Mouse (Mus musculus) liver, embryonic 14.5 days (tissue): ENCODE results near the gene Mctp1. TPM values are rescaled to one million over a fixed set of nuclear protein-coding genes. Genes with fewer than 3 reads are reported as not detected.
"Not testable (repeated sequence)": the region's sequence is repeated elsewhere in the genome, so short reads cannot be mapped to it uniquely, and the experiment has no call there.

Experiments
- ATAC-seq: fragments of 200-750 bp; cut with Nextera tagmentation; 2 replicates; pipeline ENCODE4 v1.8.0; 2017; ENCODE audit warnings: moderate number of reproducible peaks, mild to moderate bottlenecking, moderate library complexity; ENCODE audit not compliant: insufficient read depth
- DNase-seq, 3 experiments: peaks; one replicate each; pipeline ENCODE4 v3.0.0-alpha.2; 2012 to 2013; ENCODE audit warnings: low read depth in 3 of 3, low spot score in 3 of 3
- H3K27ac ChIP-seq: fragments of 300-500 bp; sonication (generic); 2 replicates; pipeline ENCODE4 v1.5.1; 2014; ENCODE audit warnings: moderate library complexity, mild to moderate bottlenecking, control low read depth, inconsistent platforms
- H3K27me3 ChIP-seq: fragments of 300-500 bp; sonication (generic); 2 replicates; pipeline ENCODE4 v1.6.1; 2014; ENCODE audit warnings: mild to moderate bottlenecking, low read length, moderate library complexity; ENCODE audit not compliant: control insufficient read depth, insufficient read depth
- H3K36me3 ChIP-seq: fragments of 300-500 bp; sonication (generic); replicated peaks from 2 replicates; pipeline ENCODE4 v1.6.1; 2014; ENCODE audit warnings: low read depth; ENCODE audit not compliant: control insufficient read depth, insufficient read depth
- H3K4me1 ChIP-seq, 2 experiments: fragments of 200-500 bp in 1 of 2; fragments of 300-500 bp in 1 of 2; sonication (generic) in 1 of 2; replicated peaks; 2 replicates each; pipeline ENCODE4 v1.6.1; 2012 to 2014; ENCODE audit warnings: antibody characterized with exemption in 1 of 2, inconsistent platforms in 1 of 2, low read length in 1 of 2; ENCODE audit not compliant: control insufficient read depth in 2 of 2, insufficient read depth in 2 of 2
- H3K4me2 ChIP-seq: fragments of 300-500 bp; sonication (generic); 2 replicates; pipeline ENCODE4 v1.6.1; 2014; ENCODE audit warnings: low read depth, mild to moderate bottlenecking, control low read depth, moderate library complexity
- H3K4me3 ChIP-seq, 2 experiments: fragments of 200-500 bp in 1 of 2; fragments of 300-500 bp in 1 of 2; sonication (generic) in 1 of 2; 2 replicates each; pipeline ENCODE4 v1.5.1; 2012 to 2014; ENCODE audit warnings: low read depth in 2 of 2, low read length in 2 of 2, mild to moderate bottlenecking in 2 of 2, control low read depth in 1 of 2, inconsistent platforms in 1 of 2, moderate library complexity in 1 of 2; ENCODE audit not compliant: insufficient read depth in 1 of 2
- H3K9ac ChIP-seq: fragments of 300-500 bp; sonication (generic); replicated peaks from 2 replicates; pipeline ENCODE4 v1.6.1; 2014; ENCODE audit warnings: mild to moderate bottlenecking, control low read depth, moderate library complexity
- H3K9me3 ChIP-seq: fragments of 300-500 bp; sonication (generic); 2 replicates; pipeline ENCODE4 v1.6.1; 2016; ENCODE audit warnings: low read length, mixed read lengths; ENCODE audit not compliant: control insufficient read depth
- CTCF ChIP-seq: IDR thresholded peaks from 2 replicates; pipeline ENCODE4 v1.5.1; 2016; ENCODE audit warnings: antibody characterized with exemption, low read depth, control low read depth
- EP300 ChIP-seq: IDR thresholded peaks from 2 replicates; pipeline ENCODE4 v1.6.1; 2016; ENCODE audit warnings: antibody characterized with exemption, low read depth
- WGBS: fragments of 180-500 bp; shearing (Covaris S2); extraction: QIAGEN DNeasy Blood & Tissue Kit; methylation state at CpG from one replicate; pipeline ENCODE4 v1.1.7; 2014; ENCODE audit not compliant: insufficient replicate concordance; 5-methylcytosine and 5-hydroxymethylcytosine counted together
- polyA plus RNA-seq, 2 experiments: library from polyadenylated mRNA; depleted of rRNA in 1 of 2; stranded (reverse) in 1 of 2; unstranded in 1 of 2; fragments of >200 nt; fragmentation: Nextera tagmentation in 1 of 2; extraction: Ambion mirVana in 1 of 2; gene quantifications; 2 replicates each; pipeline versions ENCODE4 v1.2.1 to v1.2.3; 2012 to 2014

The Mctp1 gene
- polyA plus RNA-seq, 2 experiments: 0.50 to 0.99 TPM

- WGBS: 31% methylated on average over 1 of the region's 1 CpGs
- H3K36me3 ChIP-seq: no peaks in the 10 kb centered on the region
- H3K4me1 ChIP-seq: peaks cover 0 to 2% of the 10 kb centered on the region in 2 experiments; a peak in 1 of 4 replicates
- H3K4me2 ChIP-seq: no peak overlapping the region
- no peak for ATAC-seq
- H3K9ac ChIP-seq: no peak overlapping the region
- no peak for TF ChIP-seq CTCF
- TF ChIP-seq EP300: no peak
- no peaks in the 10 kb centered on the region for H3K9me3 ChIP-seq
- no peaks in the 10 kb centered on the region for H3K27me3 ChIP-seq
- DNase-seq: no peak
- no peak overlapping the region for H3K27ac ChIP-seq
- no peak overlapping the region for H3K4me3 ChIP-seq
These were observed 61.7 kb downstream of the Mctp1 start for GRCm38 (mm10) chr13:76446059-76446458.

GRCm38 (mm10) chr13:76447528-76447927 lies 63.2 kb downstream of the Mctp1 start:
- H3K27me3 ChIP-seq: no peaks in the 10 kb centered on the region
- H3K4me3 ChIP-seq: no peak overlapping the region
- no peak for ATAC-seq
- WGBS: 40% methylated on average over 1 of the region's 1 CpGs
- no peak overlapping the region for H3K27ac ChIP-seq
- H3K4me2 ChIP-seq: no peak overlapping the region
- H3K4me1 ChIP-seq: peaks cover 0 to 2% of the 10 kb centered on the region in 2 experiments; a peak in 1 of 4 replicates
- no peaks in the 10 kb centered on the region for H3K36me3 ChIP-seq
- no peak overlapping the region for H3K9ac ChIP-seq
- TF ChIP-seq CTCF: no peak
- H3K9me3 ChIP-seq: no peaks in the 10 kb centered on the region
- DNase-seq: no peak

DNA sequence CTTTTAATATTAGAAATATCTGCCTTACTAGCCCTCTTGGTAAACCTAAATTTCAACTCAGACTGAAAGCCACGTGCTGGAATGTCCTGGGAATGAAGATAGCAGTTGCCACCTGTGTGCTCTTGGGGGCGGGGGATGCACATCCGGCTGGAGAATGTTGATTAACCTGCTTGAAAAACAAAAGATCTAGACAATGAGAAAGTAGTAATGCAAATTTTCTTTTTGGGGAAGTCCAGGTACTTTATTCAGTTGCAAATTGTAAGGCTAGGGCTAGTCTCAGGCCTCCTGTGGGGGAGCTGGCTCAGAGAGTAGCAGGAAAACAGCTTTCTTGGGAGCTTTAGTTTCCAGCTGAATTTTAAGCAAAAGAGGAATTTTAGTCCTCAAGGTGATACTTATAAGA lies 67.2 kb downstream of the Mctp1 start:
- not testable (repeated sequence) for H3K27ac ChIP-seq, DNase-seq, H3K9ac ChIP-seq, H3K4me1 ChIP-seq, H3K9me3 ChIP-seq, ATAC-seq, H3K4me2 ChIP-seq, H3K27me3 ChIP-seq, H3K4me3 ChIP-seq, H3K36me3 ChIP-seq
- WGBS: 62% methylated on average over 3 of the region's 3 CpGs

- Histone ChIP-seq H3K4me3 (no peak overlapping the region), H3K4me2 (no peak overlapping the region), H3K9ac (no peak overlapping the region), H3K4me1 (no peaks in the 10 kb centered on the region), H3K27me3 (no peaks in the 10 kb centered on the region), H3K27ac (no peak overlapping the region), H3K9me3 (no peaks in the 10 kb centered on the region), H3K36me3 (no peaks in the 10 kb centered on the region)
- TF ChIP-seq EP300 (no peak), CTCF (no peak)
- DNase-seq: no peak
- no peak for ATAC-seq
These were observed 97.3 kb downstream of the Mctp1 start for GRCm38 (mm10) chr13:76481601-76482000.

DNA sequence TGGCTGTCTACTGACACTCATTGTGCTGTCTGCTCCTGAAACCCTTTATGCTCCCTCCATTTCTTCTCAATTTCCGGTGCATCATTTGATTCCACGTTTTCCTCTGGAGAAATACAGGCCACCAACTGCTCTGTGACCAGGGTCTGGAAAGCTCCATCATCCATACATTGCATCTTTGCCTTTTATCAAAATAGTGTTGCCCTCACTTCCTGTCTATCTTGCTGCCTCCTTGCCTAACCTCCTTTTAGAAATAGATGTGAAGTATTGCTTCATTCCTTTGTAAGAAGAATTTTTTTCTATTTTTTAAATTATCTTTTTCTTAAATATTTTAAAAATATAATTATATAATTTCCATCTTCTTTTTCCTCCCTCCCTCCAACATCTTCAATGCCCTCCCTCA lies 98.7 kb downstream of the Mctp1 start:
- H3K4me3 ChIP-seq: no peak overlapping the region
- H3K27me3 ChIP-seq: no peaks in the 10 kb centered on the region
- 65% methylated on average over 2 of the region's 2 CpGs for WGBS
- no peak overlapping the region for H3K4me2 ChIP-seq
- TF ChIP-seq CTCF (no peak), EP300 (no peak)
- no peaks in the 10 kb centered on the region for H3K36me3 ChIP-seq
- no peak overlapping the region for H3K9ac ChIP-seq
- no peak overlapping the region for H3K27ac ChIP-seq
- H3K9me3 ChIP-seq: no peaks in the 10 kb centered on the region
- ATAC-seq (no peak), DNase-seq (no peak)
- H3K4me1 ChIP-seq: no peaks in the 10 kb centered on the region
